Mouse (Mus musculus) cortical plate, adult 2 months (tissue): ENCODE measurements around the gene Npff.

ENCODE experiments used
- CTCF ChIP-seq: fragments of 200-500 bp; IDR thresholded peaks from 2 replicates; pipeline ENCODE4 v1.5.1; 2011; ENCODE audit warnings: mild to moderate bottlenecking, control low read depth, low read length; ENCODE audit not compliant: insufficient read depth; ENCODE audit errors: extremely low read depth
- POLR2A ChIP-seq: fragments of 200-500 bp; IDR thresholded peaks from 2 replicates; pipeline ENCODE4 v1.6.1; 2011; ENCODE audit warnings: mild to moderate bottlenecking, low read length, control low read depth; ENCODE audit not compliant: insufficient read depth; ENCODE audit errors: extremely low read depth

DNA sequence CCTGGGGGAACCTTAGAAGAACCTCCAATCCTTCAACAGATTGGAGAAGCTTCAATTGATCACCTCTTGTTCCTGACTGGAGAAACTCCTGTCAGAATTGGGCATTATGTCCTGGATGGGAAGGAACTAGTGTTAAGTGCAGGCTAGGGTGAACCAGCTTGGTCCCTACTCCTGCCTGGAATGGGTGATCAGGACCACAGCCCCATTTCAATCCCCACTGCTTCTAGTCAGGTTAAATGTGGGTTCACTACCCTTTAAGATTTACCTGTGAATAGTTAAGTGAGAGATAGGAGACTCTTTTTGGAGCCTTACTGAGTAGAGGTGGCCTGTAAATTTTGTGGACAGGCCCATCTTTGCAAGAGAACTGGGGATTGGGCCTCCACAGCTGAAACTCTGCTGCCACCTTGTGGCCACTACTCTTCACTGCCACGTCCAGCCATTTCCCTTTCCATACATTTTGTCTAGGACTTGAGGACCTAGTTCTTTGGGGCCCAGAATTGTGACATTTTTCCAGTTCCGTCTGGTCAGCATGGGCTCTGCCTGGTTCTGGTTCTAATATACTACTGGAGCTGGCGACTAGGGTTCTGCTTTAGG, at the start of gene Npff:
- TF ChIP-seq CTCF: peak; percentile 91
- TF ChIP-seq POLR2A: no peak
